Mouse (Mus musculus) heart, adult 8-10 months (tissue): ENCODE data around the gene Esp23. TPM values are rescaled to one million over a fixed set of nuclear protein-coding genes. Genes with fewer than 3 reads are reported as not detected.
"Not testable (repeated sequence)": the region's sequence is repeated elsewhere in the genome, so short reads cannot be mapped to it uniquely, and the experiment has no call there.

Source experiments
- DNase-seq: peaks from one replicate; pipeline ENCODE4 v3.0.0; 2022; ENCODE audit warnings: low spot score
- total RNA-seq, 4 experiments: library from RNA; stranded (reverse); gene quantifications; 2 replicates each; pipeline ENCODE4 v1.2.4; 2022

The Esp23 gene
- not detected for total RNA-seq

DNA sequence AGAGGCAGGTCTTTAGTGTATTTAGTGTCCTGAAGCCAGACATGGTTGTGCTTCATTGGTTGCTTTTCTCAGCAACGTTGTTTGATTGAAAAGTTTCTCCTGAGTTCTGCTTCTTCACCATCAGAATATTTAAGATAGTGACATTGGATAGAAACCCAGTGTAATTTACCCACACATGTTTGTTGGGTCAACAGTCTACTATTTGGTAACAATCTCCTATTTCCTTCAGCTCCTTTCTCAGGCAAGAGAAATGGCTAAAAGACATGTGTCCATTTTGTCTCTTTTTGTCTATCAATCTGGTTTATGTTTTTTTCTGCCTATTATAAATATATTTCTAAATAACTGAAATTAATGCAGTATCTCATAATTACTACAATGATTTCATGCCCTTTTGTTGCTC lies at the start of gene Esp23:
Gene Esp23 (minus strand): TSS at position 101 of the 400 bp plus-strand sequence.
- DNase-seq: no peak

DNA sequence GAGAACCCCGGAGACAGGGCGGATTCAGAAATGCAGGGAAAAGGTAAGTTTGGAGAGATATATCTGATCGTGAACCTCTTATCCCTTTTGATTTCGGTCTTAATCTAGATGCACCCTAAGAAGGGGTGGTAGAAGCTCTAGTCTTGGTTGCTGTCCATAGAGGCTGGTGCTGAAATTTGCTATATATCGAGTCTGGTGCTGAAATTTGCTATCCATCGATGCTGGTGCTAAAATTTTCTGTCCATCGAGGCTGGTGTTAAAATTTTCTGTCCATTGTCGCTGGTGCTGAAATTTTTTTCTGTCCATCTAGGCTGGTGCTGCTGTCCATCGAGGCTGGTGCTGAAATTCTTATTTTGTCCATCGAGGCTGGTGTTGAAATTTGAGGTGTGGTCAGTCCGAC lies 30.3 kb upstream of the Esp23 start:
- not testable (repeated sequence) for DNase-seq

DNA sequence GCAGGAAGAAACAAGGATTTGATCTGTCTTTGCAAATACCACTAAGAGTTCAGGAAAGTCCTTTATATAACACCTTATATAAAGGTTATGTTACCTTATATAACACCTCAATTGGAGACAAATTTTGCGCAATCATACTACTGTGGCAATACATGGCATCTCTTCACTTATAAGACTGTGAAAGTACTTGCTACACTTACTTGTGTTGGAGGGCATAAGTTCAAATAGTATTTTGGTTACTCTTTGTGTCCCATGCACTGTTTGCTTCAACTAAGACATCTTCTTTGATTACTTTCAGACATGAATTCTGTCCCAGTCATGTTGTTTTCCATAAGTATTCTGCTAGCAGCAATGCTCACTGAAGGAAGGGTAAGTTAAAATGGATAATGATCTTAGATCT lies 18.2 kb upstream of the Esp23 start, which contains the start of gene Esp22:
Gene Esp22 (plus strand): TSS at position 301 of the 400 bp plus-strand sequence.
- DNase-seq: no peak

DNA sequence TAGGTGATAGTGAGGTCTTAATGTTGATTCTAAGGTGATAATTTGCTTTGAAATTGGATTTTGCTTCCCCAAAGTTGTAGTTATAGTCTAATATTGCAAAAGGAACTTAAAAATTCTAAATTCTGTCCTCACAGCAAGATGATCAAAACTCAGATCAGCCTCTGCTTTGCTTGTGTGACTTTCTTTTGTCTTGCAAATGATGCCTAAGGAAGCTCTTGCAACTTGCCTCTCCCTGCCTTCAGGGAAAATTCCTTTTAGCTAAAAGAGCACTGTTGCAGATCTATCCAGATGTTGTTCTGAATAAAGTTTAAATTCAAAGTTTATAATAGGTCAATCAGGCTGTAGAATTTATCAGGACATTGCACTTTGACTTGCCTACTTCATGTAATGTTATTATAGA lies 13.2 kb downstream of the Esp23 start:
- no peak for DNase-seq

DNA sequence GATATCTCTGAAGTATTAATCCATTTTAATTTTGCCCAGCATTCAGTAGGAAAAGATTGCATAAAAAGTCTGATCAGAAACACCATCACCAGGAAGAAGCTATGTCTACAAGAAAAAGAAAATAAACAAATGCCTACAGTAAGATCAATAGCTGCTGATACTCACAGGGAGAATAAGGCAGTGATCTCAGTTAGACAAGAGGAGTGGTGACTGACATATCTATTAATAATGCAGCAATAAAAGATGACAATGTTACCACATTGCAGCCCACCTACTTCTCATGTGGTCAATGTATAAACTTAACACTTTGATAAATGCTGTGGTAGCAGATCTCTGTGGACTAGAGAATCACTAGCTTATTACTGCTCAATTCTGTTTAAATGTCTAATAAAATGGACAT lies 33.6 kb downstream of the Esp23 start, which contains the start of gene Gm21903:
Gene Gm21903 (minus strand): TSS at position 101 of the 400 bp plus-strand sequence.
- DNase-seq: no peak

DNA sequence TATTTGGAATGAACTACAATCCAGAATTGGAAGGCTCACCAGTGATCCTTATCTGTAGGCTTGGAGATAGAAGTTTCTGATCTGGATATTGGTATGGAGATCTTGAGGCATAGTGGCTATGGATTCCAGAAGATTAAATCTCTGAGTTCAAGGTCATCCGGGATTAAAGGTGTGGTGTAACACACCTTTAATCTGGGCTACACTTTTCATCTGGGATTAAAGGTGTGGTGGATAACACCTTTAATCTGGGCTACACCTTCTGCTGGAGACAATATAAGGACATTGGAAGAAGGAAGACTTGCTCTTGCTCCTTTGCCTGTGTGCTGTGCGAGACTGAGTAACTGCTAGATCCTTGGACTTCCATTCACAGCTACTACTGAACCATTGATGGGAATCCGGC lies 40.4 kb downstream of the Esp23 start, which contains the start of gene Esp24:
Gene Esp24 (plus strand): TSS at position 301 of the 400 bp plus-strand sequence.
- DNase-seq: not testable (repeated sequence)

Other genes with a start within 250 kb of the Esp23 start
- not detected for gene Esp24, start 40.3 kb downstream of the Esp23 start, total RNA-seq
- gene Gm21903, start 33.7 kb downstream of the Esp23 start, total RNA-seq: not detected
- not detected for gene Esp22, start 18.3 kb upstream of the Esp23 start, total RNA-seq